Mouse (Mus musculus) spleen, postnatal 10 days (tissue): ENCODE measurements around the gene Grid2.

Experiments used
- DNase-seq, 2 experiments: peaks; one replicate each; pipeline ENCODE4 v3.0.0; 2021 to 2022; ENCODE audit warnings: low spot score in 2 of 2

Grid2 gene

GRCm38 (mm10) chr6:64308631-64309030 is 1053.0 kb downstream of the Grid2 start:
- no peak for DNase-seq

GRCm38 (mm10) chr6:64313132-64313531 is 1057.5 kb downstream of the Grid2 start:
- no peak for DNase-seq

- DNase-seq: no peak
Observed at GRCm38 (mm10) chr6:64326936-64327335, 1071.3 kb downstream of the Grid2 start.

GRCm38 (mm10) chr6:64327876-64328275 is 1072.2 kb downstream of the Grid2 start:
- DNase-seq: no peak

- no peak for DNase-seq
Observed at GRCm38 (mm10) chr6:64398413-64399098, 1142.9 kb downstream of the Grid2 start.

- no peak for DNase-seq
Observed at GRCm38 (mm10) chr6:64427658-64428057, 1172.0 kb downstream of the Grid2 start.

- DNase-seq: no peak
Observed at GRCm38 (mm10) chr6:64428898-64429297, 1173.2 kb downstream of the Grid2 start.

- DNase-seq: no peak
Observed at GRCm38 (mm10) chr6:64448127-64448526, 1192.5 kb downstream of the Grid2 start.

- no peak for DNase-seq
Observed at GRCm38 (mm10) chr6:64448864-64449355, 1193.2 kb downstream of the Grid2 start.

GRCm38 (mm10) chr6:64450770-64451169 is 1195.1 kb downstream of the Grid2 start:
- DNase-seq: no peak

- DNase-seq: no peak
Observed at GRCm38 (mm10) chr6:64479884-64480283, 1224.2 kb downstream of the Grid2 start.

GRCm38 (mm10) chr6:64480592-64480991 is 1224.9 kb downstream of the Grid2 start:
- DNase-seq: no peak

- no peak for DNase-seq
Observed at GRCm38 (mm10) chr6:64490313-64491067, 1234.8 kb downstream of the Grid2 start.

- no peak for DNase-seq
Observed at GRCm38 (mm10) chr6:64504394-64504793, 1248.7 kb downstream of the Grid2 start.

GRCm38 (mm10) chr6:64542168-64542567 is 1286.5 kb downstream of the Grid2 start:
- DNase-seq: no peak

- DNase-seq: no peak
Observed at GRCm38 (mm10) chr6:64553645-64554044, 1298.0 kb downstream of the Grid2 start.

- DNase-seq: no peak
Observed at GRCm38 (mm10) chr6:64555220-64555619, 1299.5 kb downstream of the Grid2 start.

GRCm38 (mm10) chr6:64568599-64568998 is 1312.9 kb downstream of the Grid2 start:
- DNase-seq: no peak

- no peak for DNase-seq
Observed at GRCm38 (mm10) chr6:64581338-64581737, 1325.7 kb downstream of the Grid2 start.

GRCm38 (mm10) chr6:64588487-64589205 is 1333.0 kb downstream of the Grid2 start:
- DNase-seq: no peak

GRCm38 (mm10) chr6:64596261-64596660 is 1340.6 kb downstream of the Grid2 start:
- DNase-seq: no peak

- DNase-seq: no peak
Observed at GRCm38 (mm10) chr6:64596835-64597234, 1341.2 kb downstream of the Grid2 start.
